Mouse (Mus musculus): ENCODE data around the gene Dlgap4.

GRCm38 (mm10) chr2:156659981-156660380 is 46.5 kb downstream of the Dlgap4 start:
- TF ChIP-seq MAX (IDR thresholded peaks at IDR 0.05; ENCODE audit: low read length) (no peak), NRF1 (IDR thresholded peaks at IDR 0.05; ENCODE audit: low read depth, low read length) (no peak), KAT2A (IDR thresholded peaks at IDR 0.05; ENCODE audit: insufficient replicate concordance, low read length) (no peak), POLR2A (IDR thresholded peaks at IDR 0.05; ENCODE audit: low read depth, low read length) (no peak), HCFC1 (IDR thresholded peaks at IDR 0.05; ENCODE audit: low read depth, low read length) (no peak), MYC (IDR thresholded peaks at IDR 0.05; ENCODE audit: low read depth, low read length) (no peak), BHLHE40 (IDR thresholded peaks at IDR 0.05; ENCODE audit: low read depth, low read length) (no peak), CTCF (conservative IDR thresholded peaks at IDR 0.05 in 1 of 2, IDR thresholded peaks at IDR 0.05 in 1 of 2; ENCODE audit: low read depth in 2 of 2, low read length in 2 of 2) (no peak), MAZ (IDR thresholded peaks at IDR 0.05; ENCODE audit: low read depth, low read length) (no peak), SIN3A (IDR thresholded peaks at IDR 0.05; ENCODE audit: low read length) (no peak), UBTF (IDR thresholded peaks at IDR 0.05; ENCODE audit: low read depth, low read length) (no peak), TCF12 (IDR thresholded peaks at IDR 0.05; ENCODE audit: low read depth, low read length) (no peak)
